Mouse (Mus musculus) forebrain, embryonic 12.5 days (tissue): Measurements from ENCODE around the gene Dnajc11. TPM values are rescaled to one million over a fixed set of nuclear protein-coding genes. Genes with fewer than 3 reads are reported as not detected.

ENCODE experiments used
- ATAC-seq: fragments of 200-750 bp; cut with Nextera tagmentation; 2 replicates; pipeline ENCODE4 v1.8.0; 2017; ENCODE audit warnings: moderate TSS enrichment; ENCODE audit not compliant: low FRiP score
- H3K27ac ChIP-seq: fragments of 300-500 bp; sonication (generic); 2 replicates; pipeline ENCODE4 v1.5.1; 2016; ENCODE audit warnings: mild to moderate bottlenecking
- H3K27me3 ChIP-seq: fragments of 300-500 bp; sonication (generic); 2 replicates; pipeline ENCODE4 v1.6.1; 2016; ENCODE audit warnings: mild to moderate bottlenecking
- H3K36me3 ChIP-seq: fragments of 300-500 bp; sonication (generic); replicated peaks from 2 replicates; pipeline ENCODE4 v1.6.1; 2016; ENCODE audit warnings: mild to moderate bottlenecking
- H3K4me1 ChIP-seq: fragments of 300-500 bp; sonication (generic); 2 replicates; pipeline ENCODE4 v1.6.1; 2016
- H3K4me2 ChIP-seq: fragments of 300-500 bp; sonication (generic); 2 replicates; pipeline ENCODE4 v1.6.1; 2016; ENCODE audit warnings: mild to moderate bottlenecking, moderate library complexity
- H3K4me3 ChIP-seq: fragments of 300-500 bp; sonication (generic); replicated peaks from 2 replicates; pipeline ENCODE4 v1.5.1; 2016; ENCODE audit warnings: mild to moderate bottlenecking
- H3K9ac ChIP-seq: fragments of 300-500 bp; sonication (generic); 2 replicates; pipeline ENCODE4 v1.6.1; 2016; ENCODE audit warnings: mild to moderate bottlenecking
- H3K9me3 ChIP-seq: fragments of 300-500 bp; sonication (generic); 2 replicates; pipeline ENCODE4 v1.6.1; 2016
- WGBS: fragments of 180-500 bp; shearing (Covaris S2); methylation state at CpG from one replicate; pipeline ENCODE4 v1.1.7; 2016; 5-methylcytosine and 5-hydroxymethylcytosine counted together
- polyA plus RNA-seq: library from polyadenylated mRNA; unstranded; fragments of >200 nt; fragmentation: Nextera tagmentation; extraction: Ambion mirVana; gene quantifications from 2 replicates; pipeline ENCODE4 v1.2.1, GENCODE M21; 2016

Dnajc11 gene
- polyA plus RNA-seq, 1 experiment from 2014 or later, result 89.0 TPM

DNA sequence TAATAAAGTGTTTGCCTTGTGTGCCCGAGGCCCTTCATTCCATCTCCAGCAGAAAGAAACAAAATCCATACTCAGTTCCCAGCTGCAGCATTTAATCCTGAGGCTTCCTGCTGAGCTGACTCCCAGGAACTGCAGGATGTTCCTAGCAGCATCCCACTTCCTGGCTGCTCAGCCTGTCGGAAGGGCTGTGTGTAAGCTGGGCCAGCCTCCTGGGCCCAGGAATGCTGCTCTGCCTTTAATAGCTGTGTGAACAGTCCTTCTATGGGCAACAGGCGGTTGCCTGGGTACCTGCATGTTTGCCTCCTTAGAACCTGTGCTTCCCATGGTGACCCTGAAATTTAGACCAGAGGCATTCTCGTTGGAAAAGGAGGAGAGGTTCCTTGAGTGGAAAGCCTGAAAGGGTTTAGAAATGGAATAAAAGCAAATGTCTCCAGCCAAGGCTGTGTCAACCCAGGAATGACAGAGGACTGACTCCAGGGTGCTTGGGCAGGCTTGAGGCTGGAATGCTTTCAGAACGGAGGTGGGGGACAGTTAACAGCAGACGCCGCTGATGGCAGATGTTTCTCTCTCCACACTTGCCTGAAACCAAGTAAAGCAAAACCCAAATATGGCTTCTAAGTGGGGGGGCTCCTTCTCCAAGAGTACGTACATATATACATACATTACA is 74.1 kb downstream of the Dnajc11 start:
- Histone ChIP-seq H3K4me1 (peaks cover 40% of the 10 kb centered on the region), H3K9ac (no peak overlapping the region), H3K36me3 (0 out of 2 replicates have a peak, but pooled peaks cover 2% of the 10 kb centered on the region), H3K27me3 (peaks cover 51% of the 10 kb centered on the region), H3K4me2 (peak overlapping the region; percentile 100), H3K27ac (no peak overlapping the region), H3K4me3 (peak overlapping the region; percentile 71), H3K9me3 (no peaks in the 10 kb centered on the region)
- no peak for ATAC-seq
- WGBS, result 6% methylated on average over 8 of the region's 8 CpGs

DNA sequence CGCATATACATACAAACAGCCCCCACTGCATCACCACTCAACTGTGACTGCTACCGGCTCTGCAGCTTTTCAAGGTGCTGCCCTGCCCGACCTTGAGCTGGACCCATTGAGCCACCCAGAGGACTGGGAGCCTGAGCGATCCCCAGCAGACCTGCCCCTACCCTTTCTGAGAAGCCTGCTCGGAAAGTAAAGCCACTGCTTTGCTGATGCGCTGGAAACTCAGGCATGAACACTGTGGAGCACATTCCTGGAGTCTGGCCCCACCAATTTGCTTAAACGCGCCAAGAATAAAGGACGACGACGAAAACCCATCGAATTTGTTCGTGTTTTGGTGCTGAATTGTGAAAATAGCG is 74.6 kb downstream of the Dnajc11 start:
- H3K27me3 ChIP-seq, result peaks cover 51% of the 10 kb centered on the region
- no peak overlapping the region for H3K9ac ChIP-seq
- no peaks in the 10 kb centered on the region for H3K9me3 ChIP-seq
- H3K4me1 ChIP-seq, result peaks cover 40% of the 10 kb centered on the region
- H3K27ac ChIP-seq, result no peak overlapping the region
- WGBS, result 2% methylated on average over 14 of the region's 14 CpGs
- 0 out of 2 replicates have a peak, but pooled peaks cover 2% of the 10 kb centered on the region for H3K36me3 ChIP-seq
- H3K4me2 ChIP-seq, result peak overlapping the region; percentile 100
- no peak for ATAC-seq
- peak overlapping the region; percentile 71 for H3K4me3 ChIP-seq

DNA sequence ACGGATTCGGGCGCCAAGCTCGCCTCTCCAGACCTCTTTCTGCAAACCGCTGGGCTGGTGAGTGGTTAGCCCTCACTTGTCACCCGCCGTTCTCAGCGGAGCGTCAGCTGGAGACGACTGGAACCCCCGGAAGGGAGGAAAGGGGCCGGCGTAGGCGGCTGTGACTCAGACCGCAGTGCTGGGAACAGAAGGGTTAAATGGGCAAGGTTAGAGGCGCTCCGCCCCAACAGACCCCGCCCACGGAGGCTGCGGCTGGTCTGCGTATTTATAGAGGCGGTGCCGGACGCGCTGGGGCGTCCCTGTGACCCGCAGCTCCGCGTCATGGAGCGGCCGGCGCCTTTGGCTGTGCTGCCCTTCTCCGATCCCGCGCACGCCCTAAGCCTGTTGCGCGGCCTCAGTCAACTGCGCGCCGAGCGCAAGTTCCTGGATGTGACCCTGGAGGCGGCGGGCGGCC is 75.2 kb downstream of the Dnajc11 start, which contains the start of gene Klhl21:
Klhl21 (plus strand) TSS at position 182 of the 454 bp plus-strand sequence.
- Histone ChIP-seq H3K27me3 (peaks cover 51% of the 10 kb centered on the region), H3K36me3 (0 out of 2 replicates have a peak, but pooled peaks cover 2% of the 10 kb centered on the region), H3K4me1 (peaks cover 40% of the 10 kb centered on the region), H3K4me2 (peak within 1 kb of the TSS; percentile 100), H3K4me3 (peak within 1 kb of the TSS; percentile 71), H3K9me3 (no peaks in the 10 kb centered on the region), H3K9ac (peak within 1 kb of the TSS; percentile 65), H3K27ac (peak within 1 kb of the TSS; percentile 71)
- whole genome bisulfite sequencing, result under 1% methylated on average over 44 of the region's 45 CpGs
- ATAC-seq, result peak; percentile 88

GRCm38 (mm10) chr4:152009076-152010051 is 75.9 kb downstream of the Dnajc11 start:
- Histone ChIP-seq H3K4me3 (peak overlapping the region; percentile 71), H3K4me2 (peak overlapping the region; percentile 100), H3K9ac (peak overlapping the region; percentile 65), H3K9me3 (no peaks in the 10 kb centered on the region), H3K36me3 (peaks cover 2% of the 10 kb centered on the region; the same call in 1 of the 2 replicates), H3K27me3 (peaks cover 51% of the 10 kb centered on the region), H3K4me1 (peaks cover 40% of the 10 kb centered on the region), H3K27ac (peak overlapping the region; percentile 71)
- under 1% methylated on average over 113 of the region's 115 CpGs for WGBS
- peak; percentile 81 for ATAC-seq

GRCm38 (mm10) chr4:152010091-152010706 is 76.7 kb downstream of the Dnajc11 start:
- peak overlapping the region; percentile 65; the same call in 1 of the 2 replicates for H3K9ac ChIP-seq
- H3K9me3 ChIP-seq, result no peaks in the 10 kb centered on the region
- peak overlapping the region; percentile 100 for H3K4me2 ChIP-seq
- H3K27me3 ChIP-seq, result peaks cover 51% of the 10 kb centered on the region
- 0 out of 2 replicates have a peak overlapping the region, but pooled peaks have one; percentile 8 for H3K27ac ChIP-seq
- H3K4me1 ChIP-seq, result peaks cover 40% of the 10 kb centered on the region
- H3K36me3 ChIP-seq, result peaks cover 7% of the 10 kb centered on the region
- peak overlapping the region; percentile 71 for H3K4me3 ChIP-seq
- no peak for ATAC-seq
- WGBS, result 1% methylated on average over 10 of the region's 10 CpGs

DNA sequence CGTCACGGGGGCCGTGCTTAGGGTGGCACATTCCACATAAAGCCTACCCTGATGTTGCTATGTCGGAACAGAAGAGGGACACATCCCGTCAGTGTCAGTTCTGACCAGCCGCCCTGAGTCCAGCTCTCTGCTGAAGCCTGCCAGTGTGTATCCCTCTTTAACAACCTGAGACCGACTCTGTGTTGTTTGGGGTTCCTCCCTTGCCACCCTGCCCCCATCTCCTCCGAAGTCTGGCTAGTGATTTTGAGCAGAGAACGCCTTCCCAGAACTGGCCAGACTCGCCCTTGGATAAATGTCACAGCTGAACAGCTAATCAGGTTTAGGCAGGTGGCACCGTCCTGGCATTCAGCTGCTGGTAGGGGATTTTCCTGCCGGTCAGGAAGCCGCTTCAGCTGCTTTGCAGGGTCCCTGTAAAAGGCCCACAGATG is 77.2 kb downstream of the Dnajc11 start:
- WGBS, result 7% methylated on average over 13 of the region's 13 CpGs
- Histone ChIP-seq H3K27ac (no peak overlapping the region), H3K4me1 (peaks cover 40% of the 10 kb centered on the region), H3K4me3 (peak overlapping the region; percentile 71), H3K9me3 (no peaks in the 10 kb centered on the region), H3K27me3 (peaks cover 51% of the 10 kb centered on the region), H3K36me3 (peaks cover 12% of the 10 kb centered on the region), H3K4me2 (peak overlapping the region; percentile 100), H3K9ac (0 out of 2 replicates have a peak overlapping the region, but pooled peaks have one; percentile 65)
- ATAC-seq, result no peak

- WGBS, result 77% methylated on average over 8 of the region's 8 CpGs
- Histone ChIP-seq H3K9ac (0 out of 2 replicates have a peak overlapping the region, but pooled peaks have one; percentile 65), H3K4me1 (peaks cover 40% of the 10 kb centered on the region)
These were observed 77.8 kb downstream of the Dnajc11 start for GRCm38 (mm10) chr4:152011171-152011760.

DNA sequence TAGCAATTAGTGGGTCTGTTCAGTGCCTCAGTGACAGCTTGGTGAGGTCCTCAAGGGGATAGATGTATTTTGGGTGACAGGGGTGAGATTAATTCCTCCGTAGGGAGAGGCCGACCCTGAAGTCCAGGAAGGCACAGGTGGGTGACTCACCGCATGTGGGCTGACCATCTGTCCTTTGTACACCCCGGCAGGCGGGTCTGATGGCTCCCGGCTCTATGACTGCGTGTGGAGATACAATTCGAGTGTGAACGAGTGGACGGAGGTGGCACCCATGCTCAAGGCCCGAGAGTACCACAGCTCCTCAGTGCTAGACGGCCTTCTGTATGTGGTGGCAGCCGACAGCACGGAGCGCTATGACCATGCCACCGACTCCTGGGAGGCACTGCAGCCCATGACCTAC is 78.6 kb downstream of the Dnajc11 start:
- WGBS, result 89% methylated on average over 16 of the region's 16 CpGs
- Histone ChIP-seq H3K36me3 (peaks cover 19% of the 10 kb centered on the region), H3K4me2 (no peak overlapping the region), H3K27me3 (peaks cover 41% of the 10 kb centered on the region), H3K27ac (no peak overlapping the region), H3K9ac (no peak overlapping the region), H3K9me3 (no peaks in the 10 kb centered on the region), H3K4me3 (no peak overlapping the region), H3K4me1 (peaks cover 40% of the 10 kb centered on the region)
- ATAC-seq, result no peak

More at GRCm38 (mm10) chr4:152011171-152011760, 77.8 kb downstream of the Dnajc11 start:
- Histone ChIP-seq H3K4me2 (peak overlapping the region; percentile 100), H3K9me3 (no peaks in the 10 kb centered on the region), H3K36me3 (peaks cover 15% of the 10 kb centered on the region), H3K27ac (no peak overlapping the region), H3K4me3 (peak overlapping the region; percentile 71), H3K27me3 (peaks cover 49% of the 10 kb centered on the region)
- no peak for ATAC-seq

DNA sequence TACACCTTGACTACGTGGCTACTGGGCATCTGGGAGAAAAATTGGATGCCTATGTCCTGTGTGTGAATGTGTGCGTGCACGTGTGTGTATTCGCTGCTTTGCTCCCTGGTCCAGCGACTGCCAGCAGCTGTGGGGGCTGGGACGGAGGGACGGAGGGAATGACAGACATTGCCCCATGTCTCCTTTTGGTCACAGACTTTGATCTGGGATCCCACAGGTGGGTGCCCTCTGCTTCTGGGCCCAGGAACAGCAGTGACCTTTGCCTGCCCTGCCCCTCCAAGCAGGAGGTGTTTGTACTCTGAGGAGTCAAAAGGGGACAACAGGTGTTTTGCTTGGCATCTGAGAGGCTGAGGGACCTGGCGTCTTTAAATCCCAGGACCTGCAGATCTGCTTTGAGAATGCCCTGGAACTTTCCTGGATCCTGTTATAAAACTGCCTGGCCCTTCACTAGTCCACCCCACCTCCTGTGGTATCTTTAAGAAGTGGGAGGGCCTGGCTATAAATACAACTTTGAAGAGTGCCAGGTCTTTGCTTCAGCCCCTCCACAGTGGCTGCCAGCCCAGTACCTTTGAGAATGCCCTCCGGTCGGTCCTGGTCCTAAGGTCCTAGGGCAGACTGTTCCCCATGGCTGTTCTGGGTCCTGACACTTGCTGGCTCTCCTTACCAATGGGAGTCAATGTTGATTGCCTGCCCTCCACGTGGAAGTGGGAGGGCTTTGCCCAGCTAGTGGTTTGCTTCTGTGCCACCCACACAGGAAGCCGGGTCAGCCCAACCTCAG is 79.7 kb downstream of the Dnajc11 start:
- H3K27ac ChIP-seq, result no peak overlapping the region
- no peak overlapping the region for H3K4me2 ChIP-seq
- ATAC-seq, result no peak
- peaks cover 30% of the 10 kb centered on the region for H3K27me3 ChIP-seq
- 86% methylated on average over 12 of the region's 12 CpGs for WGBS
- peaks cover 24% of the 10 kb centered on the region for H3K36me3 ChIP-seq
- H3K4me3 ChIP-seq, result no peak overlapping the region
- H3K9me3 ChIP-seq, result no peaks in the 10 kb centered on the region
- peaks cover 29% of the 10 kb centered on the region for H3K4me1 ChIP-seq
- no peak overlapping the region; the same call in 1 of the 2 replicates for H3K9ac ChIP-seq

DNA sequence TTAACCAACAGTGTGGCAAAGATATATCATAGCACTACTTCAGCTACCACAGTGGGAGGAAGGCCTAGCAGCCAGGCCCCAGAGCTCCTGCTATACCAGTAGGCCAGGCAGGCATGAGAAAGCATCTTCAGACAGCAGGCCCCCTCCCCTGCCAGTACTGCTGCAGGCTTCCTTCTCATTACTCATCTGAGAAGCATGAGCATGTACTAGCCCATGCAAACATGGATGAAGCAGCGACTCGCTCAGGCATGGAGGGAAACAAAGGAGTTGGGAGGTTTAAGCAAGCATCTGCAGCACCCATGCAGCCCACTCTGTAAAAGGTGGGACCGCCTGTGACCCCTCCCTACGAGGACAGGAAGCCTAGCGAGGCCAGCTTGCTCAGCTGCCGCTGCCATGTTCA is 85.6 kb downstream of the Dnajc11 start:
- Histone ChIP-seq H3K36me3 (peaks cover 74% of the 10 kb centered on the region), H3K9me3 (no peaks in the 10 kb centered on the region), H3K27ac (no peak overlapping the region), H3K27me3 (no peaks in the 10 kb centered on the region), H3K9ac (no peak overlapping the region), H3K4me1 (no peaks in the 10 kb centered on the region), H3K4me2 (no peak overlapping the region), H3K4me3 (no peak overlapping the region)
- no peak for ATAC-seq
- 83% methylated on average over 6 of the region's 6 CpGs for WGBS

DNA sequence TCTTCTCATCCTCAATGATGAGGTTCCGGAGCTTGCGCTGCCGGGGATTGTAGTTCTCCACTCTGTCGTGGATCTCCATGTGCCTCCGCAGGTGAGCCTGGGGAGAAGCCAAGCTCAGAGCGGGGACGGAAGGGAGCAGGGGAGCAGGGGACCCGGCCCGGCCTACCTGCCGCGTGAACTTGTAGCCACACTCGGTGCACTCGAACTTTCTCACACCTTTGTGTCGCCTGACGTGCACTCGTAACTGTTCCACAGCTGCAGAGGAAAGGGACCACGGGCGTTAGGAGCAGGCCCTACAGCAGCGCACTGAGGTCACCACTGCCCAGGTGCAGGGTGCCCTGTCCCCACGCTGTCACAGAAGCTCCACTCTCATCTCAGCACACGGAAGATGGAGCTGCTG is 86.5 kb downstream of the Dnajc11 start:
- no peak overlapping the region for H3K27ac ChIP-seq
- peaks cover 74% of the 10 kb centered on the region for H3K36me3 ChIP-seq
- 92% methylated on average over 21 of the region's 21 CpGs for WGBS

More for the DNA sequence above, 86.5 kb downstream of the Dnajc11 start:
- Histone ChIP-seq H3K4me2 (no peak overlapping the region), H3K27me3 (no peaks in the 10 kb centered on the region), H3K9me3 (no peaks in the 10 kb centered on the region), H3K4me3 (no peak overlapping the region), H3K4me1 (peaks cover 5% of the 10 kb centered on the region), H3K9ac (no peak overlapping the region)
- no peak for ATAC-seq
